Mouse (Mus musculus): ENCODE results near the gene Trap1. TPM values are rescaled to one million over a fixed set of nuclear protein-coding genes. Genes with fewer than 3 reads are reported as not detected.

Gene Trap1
- polyA plus RNA-seq, 1 experiment: 77.7 TPM

GRCm38 (mm10) chr16:4040206-4040605 is 37.4 kb downstream of the Trap1 start:
- TF ChIP-seq CTCF (IDR thresholded peaks at IDR 0.05; ENCODE audit: extremely low read depth, insufficient read depth, low read length): no peak
- TF ChIP-seq POLR2A (IDR thresholded peaks at IDR 0.05; ENCODE audit: extremely low read depth, insufficient read depth, low read length): no peak
- Histone ChIP-seq H3K4me3 (ENCODE audit: insufficient read depth, low read length) (no peak overlapping the region), H3K4me1 (ENCODE audit: control insufficient read depth, insufficient read depth, low read length) (no peaks in the 10 kb centered on the region), H3K27ac (ENCODE audit: insufficient read depth, low read length) (no peak overlapping the region)

- no peak overlapping the region for H3K27ac ChIP-seq (ENCODE audit: insufficient read depth, low read length)
- no peak overlapping the region for H3K4me3 ChIP-seq (ENCODE audit: insufficient read depth, low read length)
- H3K4me1 ChIP-seq (ENCODE audit: control insufficient read depth, insufficient read depth, low read length): no peaks in the 10 kb centered on the region
- TF ChIP-seq POLR2A (IDR thresholded peaks at IDR 0.05; ENCODE audit: extremely low read depth, insufficient read depth, low read length) (no peak), CTCF (IDR thresholded peaks at IDR 0.05; ENCODE audit: extremely low read depth, insufficient read depth, low read length) (no peak)
Observed at GRCm38 (mm10) chr16:4037690-4038089, 39.9 kb downstream of the Trap1 start.

GRCm38 (mm10) chr16:4036807-4037206 is 40.8 kb downstream of the Trap1 start, which contains the start of gene Dnase1:
Gene Dnase1 (plus strand): TSS chr16:4036942.
- Histone ChIP-seq H3K4me3 (ENCODE audit: insufficient read depth, low read length) (no peak within 1 kb of the TSS), H3K4me1 (ENCODE audit: control insufficient read depth, insufficient read depth, low read length) (no peaks in the 10 kb centered on the region), H3K27ac (ENCODE audit: insufficient read depth, low read length) (no peak within 1 kb of the TSS)
- TF ChIP-seq POLR2A (IDR thresholded peaks at IDR 0.05; ENCODE audit: extremely low read depth, insufficient read depth, low read length) (no peak), CTCF (IDR thresholded peaks at IDR 0.05; ENCODE audit: extremely low read depth, insufficient read depth, low read length) (no peak)

GRCm38 (mm10) chr16:4035575-4035974 is 42.1 kb downstream of the Trap1 start:
- no peak overlapping the region for H3K27ac ChIP-seq (ENCODE audit: insufficient read depth, low read length)
- H3K4me3 ChIP-seq (ENCODE audit: insufficient read depth, low read length): no peak overlapping the region
- TF ChIP-seq POLR2A (IDR thresholded peaks at IDR 0.05; ENCODE audit: extremely low read depth, insufficient read depth, low read length) (no peak), CTCF (IDR thresholded peaks at IDR 0.05; ENCODE audit: extremely low read depth, insufficient read depth, low read length) (no peak)
- H3K4me1 ChIP-seq (ENCODE audit: control insufficient read depth, insufficient read depth, low read length): no peaks in the 10 kb centered on the region

GRCm38 (mm10) chr16:4034476-4034875 is 43.2 kb downstream of the Trap1 start:
- TF ChIP-seq CTCF (IDR thresholded peaks at IDR 0.05; ENCODE audit: extremely low read depth, insufficient read depth, low read length) (no peak), POLR2A (IDR thresholded peaks at IDR 0.05; ENCODE audit: extremely low read depth, insufficient read depth, low read length) (no peak)
- Histone ChIP-seq H3K4me1 (ENCODE audit: control insufficient read depth, insufficient read depth, low read length) (no peaks in the 10 kb centered on the region), H3K27ac (ENCODE audit: insufficient read depth, low read length) (no peak overlapping the region), H3K4me3 (ENCODE audit: insufficient read depth, low read length) (no peak overlapping the region)

GRCm38 (mm10) chr16:4033971-4034370 is 43.7 kb downstream of the Trap1 start:
- no peak overlapping the region for H3K4me3 ChIP-seq (ENCODE audit: insufficient read depth, low read length)
- no peak overlapping the region for H3K27ac ChIP-seq (ENCODE audit: insufficient read depth, low read length)
- TF ChIP-seq CTCF (IDR thresholded peaks at IDR 0.05; ENCODE audit: extremely low read depth, insufficient read depth, low read length) (no peak), POLR2A (IDR thresholded peaks at IDR 0.05; ENCODE audit: extremely low read depth, insufficient read depth, low read length) (no peak)
- no peaks in the 10 kb centered on the region for H3K4me1 ChIP-seq (ENCODE audit: control insufficient read depth, insufficient read depth, low read length)

GRCm38 (mm10) chr16:4032341-4032748 is 45.3 kb downstream of the Trap1 start:
- Histone ChIP-seq H3K4me3 (ENCODE audit: insufficient read depth, low read length) (no peak overlapping the region), H3K4me1 (ENCODE audit: control insufficient read depth, insufficient read depth, low read length) (no peaks in the 10 kb centered on the region), H3K27ac (ENCODE audit: insufficient read depth, low read length) (no peak overlapping the region)
- no peak for TF ChIP-seq CTCF (IDR thresholded peaks at IDR 0.05; ENCODE audit: extremely low read depth, insufficient read depth, low read length)
- TF ChIP-seq POLR2A (IDR thresholded peaks at IDR 0.05; ENCODE audit: extremely low read depth, insufficient read depth, low read length): no peak

- H3K27ac ChIP-seq (ENCODE audit: insufficient read depth, low read length): no peak overlapping the region
- TF ChIP-seq POLR2A (IDR thresholded peaks at IDR 0.05; ENCODE audit: extremely low read depth, insufficient read depth, low read length) (no peak), CTCF (IDR thresholded peaks at IDR 0.05; ENCODE audit: extremely low read depth, insufficient read depth, low read length) (no peak)
Observed at GRCm38 (mm10) chr16:4031441-4032274, 46.0 kb downstream of the Trap1 start.

GRCm38 (mm10) chr16:4030501-4030900 is 47.1 kb downstream of the Trap1 start:
- TF ChIP-seq POLR2A (IDR thresholded peaks at IDR 0.05; ENCODE audit: extremely low read depth, insufficient read depth, low read length) (no peak), CTCF (IDR thresholded peaks at IDR 0.05; ENCODE audit: extremely low read depth, insufficient read depth, low read length) (no peak)
- no peaks in the 10 kb centered on the region for H3K4me1 ChIP-seq (ENCODE audit: control insufficient read depth, insufficient read depth, low read length)
- no peak overlapping the region for H3K4me3 ChIP-seq (ENCODE audit: insufficient read depth, low read length)
- no peak overlapping the region for H3K27ac ChIP-seq (ENCODE audit: insufficient read depth, low read length)

More at GRCm38 (mm10) chr16:4031441-4032274, 46.0 kb downstream of the Trap1 start:
- Histone ChIP-seq H3K4me3 (ENCODE audit: insufficient read depth, low read length) (no peak overlapping the region), H3K4me1 (ENCODE audit: control insufficient read depth, insufficient read depth, low read length) (no peaks in the 10 kb centered on the region)

GRCm38 (mm10) chr16:4029371-4029841 is 48.2 kb downstream of the Trap1 start:
- Histone ChIP-seq H3K27ac (ENCODE audit: insufficient read depth, low read length) (no peak overlapping the region), H3K4me1 (ENCODE audit: control insufficient read depth, insufficient read depth, low read length) (no peaks in the 10 kb centered on the region), H3K4me3 (ENCODE audit: insufficient read depth, low read length) (no peak overlapping the region)
- no peak for TF ChIP-seq POLR2A (IDR thresholded peaks at IDR 0.05; ENCODE audit: extremely low read depth, insufficient read depth, low read length)
- TF ChIP-seq CTCF (IDR thresholded peaks at IDR 0.05; ENCODE audit: extremely low read depth, insufficient read depth, low read length): no peak

All from cortical plate, adult 2 months (tissue).